Mouse (Mus musculus) layer of hippocampus, adult 8-10 months (tissue): ENCODE measurements around the gene Ifngr1. TPM values are rescaled to one million over a fixed set of nuclear protein-coding genes. Genes with fewer than 3 reads are reported as not detected.
"Not testable (repeated sequence)": the region's sequence is repeated elsewhere in the genome, so short reads cannot be mapped to it uniquely, and the experiment has no call there.

ENCODE experiments used
- DNase-seq, 2 experiments: peaks; one replicate each; pipeline ENCODE4 v3.0.0; 2022; ENCODE audit warnings: low spot score in 2 of 2
- total RNA-seq, 4 experiments: library from RNA; stranded (reverse); gene quantifications; 2 replicates each; pipeline ENCODE4 v1.2.4; 2022

The Ifngr1 gene
- total RNA-seq, 4 experiments from 2014 or later, result 20.6 to 30.4 (median 25.0) TPM

DNA sequence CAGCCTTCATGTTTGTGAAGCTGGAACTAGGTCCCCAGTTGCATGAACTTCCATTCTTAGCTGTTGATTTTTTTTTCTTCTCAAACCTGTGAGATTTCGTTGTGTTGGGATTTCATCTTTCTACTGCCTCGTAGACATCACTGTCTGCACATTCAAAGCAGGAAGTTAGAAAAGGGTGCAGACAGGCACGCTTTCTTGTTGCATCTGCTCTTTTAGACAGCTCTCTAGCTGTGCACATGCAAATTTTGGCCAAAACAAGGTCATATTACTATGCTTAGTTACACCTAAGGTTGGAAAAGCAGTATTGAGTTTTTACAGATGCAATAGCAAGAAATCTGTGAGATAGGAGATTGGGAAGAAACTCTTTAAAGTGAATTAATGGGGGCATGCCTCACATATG, 4.5 kb upstream of the Ifngr1 start:
- no peak for DNase-seq

DNA sequence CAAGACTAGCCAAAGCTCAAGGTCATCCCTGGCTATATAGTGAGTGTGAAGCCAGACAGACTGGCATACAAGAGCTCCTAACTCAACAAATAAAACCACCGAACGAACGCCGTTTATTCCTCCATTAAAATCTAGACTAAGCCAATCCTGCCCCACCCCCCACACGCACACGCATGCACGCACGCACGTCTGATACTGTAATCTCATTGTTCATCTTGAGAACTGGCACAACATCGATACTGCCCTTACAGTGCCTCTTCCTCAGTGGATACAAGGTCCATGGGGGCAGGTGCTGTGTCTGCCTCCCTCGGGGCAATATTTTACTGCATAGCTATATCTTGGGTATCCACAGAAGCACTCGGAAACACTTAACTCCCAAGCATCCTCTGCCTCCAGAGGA, 2.1 kb upstream of the Ifngr1 start:
- no peak for DNase-seq

DNA sequence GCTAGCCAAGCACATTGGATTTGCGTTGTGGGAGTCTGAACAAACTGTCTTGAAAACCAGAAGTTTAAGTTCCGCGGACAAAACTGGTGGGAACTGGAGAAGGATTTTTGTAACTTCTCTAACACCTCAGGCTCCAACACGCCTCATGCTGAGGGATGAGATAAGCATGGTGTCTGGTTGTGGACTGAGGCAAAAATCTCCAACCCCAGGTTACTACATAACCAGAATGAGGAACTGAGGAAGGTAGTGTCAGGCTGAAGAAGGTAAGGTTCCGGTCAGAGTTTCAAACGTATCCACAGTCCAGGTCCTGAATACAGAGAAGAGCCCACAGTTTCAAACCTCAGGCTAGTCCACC, 486 bp upstream of the Ifngr1 start:
- no peak for DNase-seq

DNA sequence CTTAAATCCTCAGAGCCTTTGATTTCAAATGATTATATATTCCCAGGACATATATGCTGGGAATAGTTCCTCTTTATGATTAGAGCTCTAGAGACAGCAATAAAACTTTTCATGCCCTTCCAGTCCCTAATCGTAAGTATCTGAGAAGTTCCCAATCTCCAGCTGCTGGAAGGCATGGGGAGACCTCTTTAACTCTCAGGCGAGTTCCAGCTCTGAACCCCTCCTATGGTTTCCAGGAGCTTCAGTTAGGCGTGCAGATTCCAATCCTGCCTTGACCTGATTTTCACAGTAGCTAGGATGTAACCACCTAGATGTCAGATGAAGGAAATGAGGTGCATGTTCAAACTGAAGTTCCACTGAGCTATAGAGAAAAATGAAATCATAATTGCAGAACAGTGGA, 807 bp downstream of the Ifngr1 start:
- no peak for DNase-seq

DNA sequence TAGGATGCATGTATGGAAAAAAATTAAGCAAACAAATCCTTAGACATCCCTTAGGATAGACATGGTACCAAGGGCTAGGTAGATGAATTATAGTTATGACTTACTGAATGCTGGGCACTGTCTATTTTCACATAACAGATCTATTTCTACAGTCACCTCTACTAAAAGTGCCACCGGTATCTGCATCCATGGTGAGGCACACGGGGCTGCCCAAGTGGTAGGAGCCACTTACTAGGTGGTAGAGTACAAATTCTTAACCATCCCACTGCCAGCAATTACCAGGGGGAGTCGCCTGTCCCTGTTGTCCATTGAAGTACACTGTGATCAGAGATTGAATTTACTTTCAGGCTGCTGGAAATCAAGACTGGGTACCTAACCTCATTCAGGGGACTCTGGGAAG, 1.5 kb downstream of the Ifngr1 start:
- no peak for DNase-seq

DNA sequence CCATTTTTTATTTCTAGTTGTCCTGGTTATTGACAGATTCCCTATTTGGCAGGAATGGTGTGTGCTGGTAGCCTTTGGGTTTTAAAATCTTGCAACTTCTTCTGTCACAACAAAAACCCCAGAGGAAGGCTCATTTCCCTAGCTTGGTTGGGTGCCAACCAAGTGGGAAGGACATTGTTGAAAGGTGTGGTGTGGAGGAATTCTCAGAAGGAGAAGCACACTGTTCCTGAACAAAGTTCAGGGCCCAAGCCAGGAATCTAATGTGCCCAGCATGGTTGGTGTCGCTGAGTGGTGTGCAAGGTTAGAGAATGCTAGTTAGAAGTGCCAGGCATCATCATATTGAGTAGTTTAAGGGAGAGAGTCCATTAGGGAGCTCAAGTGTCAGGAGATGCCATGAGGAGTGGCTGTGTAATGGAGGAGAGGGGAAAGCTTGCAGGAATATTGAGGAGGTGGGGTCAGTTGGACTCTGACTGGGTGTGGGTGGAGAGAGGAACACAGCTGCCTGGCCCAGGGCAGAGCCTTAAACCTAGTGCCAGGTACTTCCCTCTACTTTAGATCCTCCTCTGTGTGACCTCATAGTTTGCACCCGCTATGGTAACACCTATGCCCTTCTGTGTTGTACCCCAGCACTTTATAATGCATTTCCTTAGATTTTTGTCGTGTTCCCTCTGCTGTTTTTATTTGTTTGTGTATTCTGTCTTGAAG, 2.6 kb downstream of the Ifngr1 start:
- DNase-seq, result no peak

DNA sequence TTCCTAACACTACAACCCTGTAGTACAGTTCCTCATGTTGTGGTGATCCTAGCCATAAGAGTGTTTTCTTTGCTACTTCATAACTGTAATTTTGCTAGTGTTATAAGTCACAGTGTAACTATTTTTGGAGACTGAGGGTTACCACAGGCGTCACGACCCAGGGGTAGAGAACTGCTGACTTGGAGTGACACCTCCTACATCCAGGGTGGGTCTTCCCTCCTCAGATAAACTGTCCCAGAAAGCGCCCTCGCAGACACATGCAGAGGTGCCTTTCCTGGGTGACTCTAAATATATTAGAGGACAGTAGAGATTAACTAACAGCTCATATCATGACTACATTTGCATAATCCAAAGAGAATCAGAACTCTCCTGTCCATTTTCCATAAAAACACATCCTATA, 5.1 kb downstream of the Ifngr1 start:
- no peak for DNase-seq

DNA sequence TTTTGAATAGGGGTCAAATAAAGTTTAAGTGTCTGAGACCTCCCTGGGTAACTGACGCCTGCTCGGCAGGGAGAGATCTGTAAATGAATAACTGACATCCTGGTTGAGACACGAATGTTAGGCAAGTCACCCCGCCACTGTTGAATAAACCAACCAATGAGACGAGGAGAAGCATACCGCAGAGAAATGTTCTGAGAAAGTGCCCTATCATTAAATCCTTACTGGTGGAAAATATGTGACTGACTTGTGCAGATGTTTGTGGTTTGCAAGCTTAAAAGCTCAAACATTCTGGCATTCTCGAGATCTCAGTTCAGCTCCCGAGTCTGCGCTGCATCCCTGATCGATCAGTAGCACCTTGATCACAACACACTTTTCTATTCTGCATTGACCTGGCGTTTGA, 6.3 kb downstream of the Ifngr1 start:
- no peak for DNase-seq

DNA sequence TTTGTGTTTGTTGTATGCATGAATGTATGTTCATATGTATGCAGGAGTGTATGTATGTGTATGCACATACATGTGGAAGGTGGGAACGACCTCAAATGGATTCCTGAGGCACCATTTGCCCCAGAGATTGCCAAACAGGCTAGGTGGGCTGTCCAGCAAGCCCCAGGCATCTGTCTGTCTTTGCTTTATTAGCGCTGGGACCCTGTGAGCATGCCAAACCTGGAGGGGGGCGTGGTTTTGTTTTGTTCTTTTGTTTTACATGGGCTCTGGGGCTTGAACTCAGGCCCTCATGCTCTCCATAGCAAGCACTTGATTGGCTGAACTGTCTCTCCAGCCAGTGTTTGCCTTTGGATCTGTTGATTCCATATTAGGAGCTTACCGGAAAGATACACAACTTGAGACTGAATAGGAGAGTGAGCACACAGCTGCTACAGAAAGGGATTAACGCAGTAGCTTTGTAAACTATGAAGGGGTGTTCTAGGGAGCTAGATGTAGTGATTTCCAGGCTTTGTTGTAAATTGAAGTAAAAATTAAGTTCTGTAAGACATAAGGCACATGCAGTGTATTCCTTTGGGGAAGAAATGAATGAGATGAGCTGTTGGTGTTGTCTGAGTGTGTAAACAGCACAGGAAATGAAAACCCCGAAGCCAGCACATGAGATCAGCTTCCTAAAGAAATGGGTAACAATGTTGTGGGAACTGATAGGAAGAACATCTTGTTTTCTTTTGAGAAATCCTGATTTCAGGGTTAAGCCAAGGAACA, 7.8 kb downstream of the Ifngr1 start:
- no peak for DNase-seq

DNA sequence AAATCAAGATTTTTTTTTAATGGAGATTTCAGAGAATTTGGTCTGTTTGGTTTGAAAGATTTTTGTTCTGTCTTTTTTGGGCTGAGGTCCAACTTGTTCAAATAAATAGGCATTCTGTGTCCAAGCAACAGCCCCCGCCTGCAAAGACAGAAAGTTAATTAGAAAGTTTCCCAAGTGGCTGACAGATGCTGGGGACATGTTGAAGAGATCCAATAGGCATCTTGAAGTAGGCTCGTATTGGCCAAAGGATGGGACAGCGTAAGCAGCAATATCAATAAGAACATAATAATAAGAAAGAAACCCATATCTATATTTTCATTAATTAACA, 8.3 kb downstream of the Ifngr1 start:
- DNase-seq, result no peak

DNA sequence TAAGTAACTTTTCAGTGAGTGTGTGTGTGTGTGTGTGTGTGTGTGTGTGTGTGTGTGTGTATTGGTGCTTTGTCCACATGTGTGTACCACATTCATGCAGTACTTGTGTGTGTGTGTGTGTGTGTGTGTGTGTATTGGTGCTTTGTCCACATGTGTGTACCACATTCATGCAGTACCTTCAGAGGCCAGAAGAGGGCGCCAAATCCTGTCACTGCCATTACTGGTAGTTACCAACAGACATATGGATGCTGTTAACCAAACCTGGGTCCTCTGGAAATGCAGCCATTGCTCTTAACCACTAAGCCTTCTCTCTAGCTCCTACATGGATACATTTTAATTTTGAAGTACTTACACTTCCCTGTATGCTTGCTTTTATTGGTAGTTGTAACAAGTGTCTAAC, 9.8 kb downstream of the Ifngr1 start:
- DNase-seq, result not testable (repeated sequence)

DNA sequence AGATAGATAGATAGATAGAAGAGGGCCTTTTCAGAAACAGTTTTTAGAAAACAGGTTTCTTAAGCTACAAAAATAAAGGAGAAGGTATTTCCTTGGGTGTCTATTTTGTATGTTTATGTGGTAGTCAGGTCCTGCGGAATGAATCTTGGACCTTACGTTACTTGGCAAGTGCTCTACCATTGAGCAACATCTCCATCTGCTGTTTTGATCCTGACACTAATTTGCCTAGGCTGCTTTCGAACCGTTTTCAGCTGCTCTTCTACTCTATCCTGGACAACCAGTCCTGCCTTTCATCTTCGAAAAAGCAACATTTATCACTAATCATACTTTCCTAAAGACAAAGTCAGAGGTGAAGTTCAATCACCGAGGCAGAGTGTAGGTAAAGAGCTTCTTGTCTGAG, 11.5 kb downstream of the Ifngr1 start:
- DNase-seq, result no peak

DNA sequence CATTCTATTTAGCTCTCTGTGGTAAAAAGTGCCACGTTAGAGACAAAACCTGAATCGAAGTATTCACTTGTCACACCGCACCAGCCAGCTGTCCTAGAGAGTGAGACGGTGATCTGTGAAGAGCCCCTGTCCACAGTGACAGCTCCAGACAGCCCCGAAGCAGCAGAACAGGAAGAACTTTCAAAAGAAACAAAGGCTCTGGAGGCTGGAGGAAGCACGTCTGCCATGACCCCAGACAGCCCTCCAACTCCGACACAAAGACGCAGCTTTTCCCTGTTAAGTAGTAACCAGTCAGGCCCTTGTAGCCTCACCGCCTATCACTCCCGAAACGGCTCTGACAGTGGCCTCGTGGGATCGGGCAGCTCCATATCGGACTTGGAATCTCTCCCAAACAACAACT, 17.4 kb downstream of the Ifngr1 start:
- DNase-seq, result no peak

DNA sequence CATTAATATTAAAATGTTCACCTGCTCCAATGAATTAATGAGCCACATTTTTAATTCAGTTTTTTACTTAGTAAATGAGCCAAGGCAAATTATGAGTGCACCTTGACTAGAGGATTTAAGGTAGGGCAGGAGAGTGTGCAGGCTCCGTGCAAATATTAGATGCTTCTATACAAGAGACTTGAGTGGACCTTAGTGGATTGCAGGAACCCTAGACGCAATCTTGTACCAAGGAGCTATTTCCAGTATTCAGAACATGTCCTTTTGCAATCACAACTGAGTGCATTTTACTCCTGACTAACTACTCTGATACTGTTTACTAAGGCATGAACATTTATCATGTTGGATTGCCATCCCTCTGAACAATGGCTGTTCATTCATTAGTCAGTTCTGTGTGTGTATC, 19.9 kb downstream of the Ifngr1 start:
- DNase-seq, result no peak

DNA sequence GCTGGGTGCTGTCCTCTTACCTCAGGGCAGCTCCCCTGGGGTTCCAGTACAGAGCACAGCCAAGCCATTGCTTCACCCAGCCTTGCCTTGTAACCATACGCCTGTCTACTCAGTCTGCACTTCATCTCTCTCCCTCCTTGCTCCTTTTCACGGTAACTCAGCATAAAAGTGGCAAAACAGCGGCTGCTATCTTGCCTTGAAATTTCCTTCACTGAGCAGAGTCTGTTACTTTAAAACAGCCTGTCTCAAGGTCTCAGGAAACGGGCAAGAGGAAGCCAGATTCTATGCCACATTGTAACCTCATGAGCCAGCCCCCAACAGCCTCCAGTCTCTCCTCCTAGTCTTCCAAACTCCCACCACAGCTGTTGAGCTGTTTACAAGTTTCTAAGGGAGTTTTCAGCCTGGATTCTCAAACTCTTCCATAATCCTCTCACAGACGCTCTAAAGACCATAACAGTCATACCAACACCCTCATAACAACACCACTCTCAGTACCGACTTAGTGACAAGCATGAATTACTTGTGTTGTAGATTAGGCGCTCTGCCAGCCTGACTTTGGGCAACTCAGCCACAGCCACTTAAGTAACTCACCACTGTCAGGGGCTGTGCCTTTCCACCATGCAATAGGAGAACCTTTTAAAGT, 21.5 kb downstream of the Ifngr1 start:
- no peak for DNase-seq

DNA sequence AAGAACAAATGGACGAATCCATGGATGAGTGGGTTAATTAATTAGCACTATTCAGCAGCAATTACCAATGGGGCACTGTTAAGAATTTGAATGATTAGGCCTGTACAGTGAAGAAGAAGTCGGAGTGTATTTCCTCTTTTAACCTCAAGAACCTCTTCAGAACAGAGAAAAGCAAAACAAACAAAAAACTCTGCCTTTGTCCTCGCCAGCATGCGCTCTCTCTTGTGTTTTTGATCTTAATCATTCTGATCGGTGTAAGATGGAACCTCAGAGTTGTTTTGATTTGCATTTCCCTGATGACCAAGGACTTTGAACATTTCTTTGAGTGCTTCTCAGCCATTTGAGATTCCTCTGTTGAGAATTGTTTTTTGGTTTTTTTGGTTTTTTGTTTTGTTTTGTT, 28.0 kb downstream of the Ifngr1 start:
- DNase-seq, result no peak

DNA sequence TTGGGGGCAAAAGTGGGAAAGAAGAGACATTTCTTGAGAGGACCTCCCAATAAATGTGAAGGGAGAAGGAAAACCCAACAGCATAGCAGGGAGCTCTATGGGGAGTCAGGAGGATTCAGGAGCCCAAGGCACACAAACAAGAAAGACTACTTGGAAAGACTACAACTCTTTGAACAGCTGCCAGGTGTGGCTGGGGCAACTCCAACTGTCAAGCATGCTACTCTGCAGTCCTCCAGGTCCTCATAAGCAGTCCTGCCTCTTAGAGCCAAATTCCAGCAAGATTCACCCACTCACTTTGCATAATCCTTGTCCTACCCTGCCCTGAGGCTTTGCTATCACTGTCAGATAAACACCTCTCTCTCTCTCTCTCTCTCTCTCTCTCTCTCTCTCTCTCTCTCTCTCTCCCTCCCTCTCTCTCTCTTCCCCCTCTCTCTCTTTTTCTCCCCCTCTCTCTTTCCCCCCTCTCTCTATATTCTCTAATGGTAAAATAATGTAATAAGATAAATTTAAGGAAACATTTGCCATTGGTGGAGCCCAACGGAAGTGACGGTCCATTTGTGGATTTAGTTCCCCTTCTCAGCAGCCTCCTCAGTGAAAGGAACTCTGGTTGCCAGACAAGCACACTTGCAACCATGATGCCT, 29.8 kb downstream of the Ifngr1 start, which contains the start of gene Il22ra2:
Il22ra2 (plus strand) TSS at position 591 of the 641 bp plus-strand sequence.
- no peak for DNase-seq

DNA sequence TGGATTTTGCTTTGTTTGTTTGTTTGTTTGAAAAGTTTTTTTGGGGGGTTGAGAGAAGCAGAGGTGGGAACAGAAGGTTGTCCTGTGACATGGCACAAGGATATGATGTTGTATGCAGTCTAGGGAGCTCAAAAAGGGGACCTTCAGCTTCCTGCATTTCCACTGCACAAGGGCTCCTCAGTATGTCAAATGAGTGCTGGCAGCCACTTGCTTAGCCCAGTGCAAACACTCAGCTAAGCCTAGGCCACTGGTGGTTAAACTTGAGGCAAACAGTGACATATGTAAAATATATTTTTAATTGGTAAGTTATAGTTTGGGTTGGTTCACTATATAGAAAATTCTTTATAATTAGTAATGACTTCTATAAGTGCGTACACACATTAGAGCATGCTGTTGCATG, 32.9 kb downstream of the Ifngr1 start:
- DNase-seq, result no peak

DNA sequence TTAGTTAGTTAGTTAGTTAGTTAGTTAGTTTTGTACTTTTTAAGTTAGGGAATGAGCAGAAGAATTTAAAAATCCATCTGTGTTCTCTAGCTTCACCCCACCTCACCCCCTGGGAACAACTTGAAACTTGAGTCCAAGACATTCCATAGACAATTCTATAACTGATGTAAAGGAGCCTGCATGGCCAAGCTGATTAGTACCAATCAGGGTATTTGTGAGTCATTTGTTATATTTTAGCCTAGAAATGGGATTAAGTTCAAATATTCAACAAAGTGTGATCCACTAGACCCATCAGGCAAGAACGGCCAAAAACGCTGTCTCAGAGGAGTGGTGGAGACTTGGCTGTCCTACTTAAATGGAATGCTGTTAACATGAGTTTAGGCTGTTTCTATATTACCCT, 35.6 kb downstream of the Ifngr1 start:
- DNase-seq, result no peak

DNA sequence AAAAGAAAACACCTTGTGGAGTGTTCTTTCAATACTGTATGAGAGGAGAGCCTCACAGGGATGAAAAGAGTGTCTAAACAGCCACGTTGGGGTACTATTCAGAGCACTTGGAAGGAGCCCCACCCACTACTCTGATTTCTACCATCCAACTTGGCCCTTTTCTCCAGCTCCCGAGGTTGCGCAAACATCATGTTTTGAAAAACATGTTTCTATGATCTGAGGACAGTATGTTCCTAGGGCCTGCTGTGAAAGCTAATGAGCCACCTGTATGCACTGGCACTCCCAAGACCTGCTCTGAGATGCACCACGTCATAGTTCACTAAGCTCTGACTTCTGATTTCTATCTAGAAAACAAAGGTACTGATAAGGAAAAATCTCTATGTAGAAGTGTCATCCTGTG, 36.0 kb downstream of the Ifngr1 start:
- DNase-seq, result no peak

DNA sequence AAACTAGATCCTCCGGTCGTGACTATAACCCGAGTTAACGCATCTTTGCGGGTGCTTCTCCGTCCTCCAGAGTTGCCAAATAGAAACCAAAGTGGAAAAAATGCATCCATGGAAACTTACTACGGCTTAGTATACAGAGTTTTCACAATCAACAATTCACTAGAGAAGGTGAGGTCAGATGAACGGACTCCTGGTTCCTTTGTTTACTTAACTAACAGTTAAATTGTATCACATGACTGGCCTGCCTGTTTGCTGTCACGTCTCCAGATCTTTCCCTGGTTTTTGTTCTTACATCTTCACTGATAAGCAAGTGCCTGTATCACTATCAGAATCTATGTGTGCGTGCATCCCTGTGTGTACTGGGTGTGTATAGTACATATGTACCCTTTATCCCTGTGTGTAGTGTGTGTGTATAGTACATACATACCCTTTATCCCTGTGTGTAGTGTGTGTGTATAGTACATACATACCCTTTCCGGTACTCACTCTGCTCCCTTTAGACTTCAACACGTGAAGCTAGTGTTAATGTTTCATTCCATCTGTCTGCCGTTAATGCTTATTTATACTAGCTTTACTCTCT, 40.0 kb downstream of the Ifngr1 start:
- no peak for DNase-seq

DNA sequence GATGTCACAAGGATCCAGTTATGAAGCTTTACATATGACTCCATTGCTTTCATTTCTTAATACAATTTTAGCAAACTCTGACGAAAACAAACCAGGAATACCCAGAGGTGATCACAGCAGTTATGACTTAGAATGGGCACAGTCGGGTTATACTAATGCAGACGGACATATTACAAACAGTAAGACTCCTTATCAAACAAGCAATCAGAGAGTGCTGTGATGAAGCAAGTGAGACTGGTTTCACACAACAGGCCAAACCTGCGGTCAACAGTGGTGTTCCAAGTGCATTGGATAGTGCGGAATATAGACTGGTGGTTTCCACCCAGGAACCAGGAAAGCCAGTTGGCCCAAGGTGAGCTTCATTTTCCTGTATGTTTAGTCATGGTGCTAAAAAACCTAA, 47.1 kb downstream of the Ifngr1 start:
- no peak for DNase-seq
